Mouse (Mus musculus) lung, adult 18-20 months (tissue): ENCODE measurements around the gene Tgif2lx2.
"Not testable (repeated sequence)": the region's sequence is repeated elsewhere in the genome, so short reads cannot be mapped to it uniquely, and the experiment has no call there.

Experiments used
- DNase-seq, 2 experiments: peaks; one replicate each; pipeline ENCODE4 v3.0.0; 2022; ENCODE audit warnings: mixed read lengths in 2 of 2

Gene Tgif2lx2

GRCm38 (mm10) chrX:118426927-118427326 is at the start of gene Tgif2lx2:
Gene Tgif2lx2 (plus strand): TSS chrX:118427227.
- not testable (repeated sequence) for DNase-seq
